Mouse (Mus musculus): Measurements from ENCODE around the gene Clic6.

Clic6 gene

GRCm38 (mm10) chr16:92485436-92485835 is at the start of gene Clic6:
TSS of gene Clic6 (plus strand) at chr16:92485736.
- Histone ChIP-seq H3K4me1 (replicated peaks; ENCODE audit: low read depth, low read length) (no peaks in the 10 kb centered on the region), H3K4me3 (replicated peaks; ENCODE audit: low read length) (no peak within 1 kb of the TSS), H3K27me3 (ENCODE audit: insufficient read depth, low read length) (0 out of 2 replicates have a peak, but pooled peaks cover 3% of the 10 kb centered on the region), H3K36me3 (ENCODE audit: insufficient read depth, low read length) (peaks cover 8% of the 10 kb centered on the region; the same call in 1 of the 2 replicates), H3K9me3 (ENCODE audit: low read length) (no peaks in the 10 kb centered on the region)
- TF ChIP-seq CTCF (conservative IDR thresholded peaks at IDR 0.05; ENCODE audit: low read length) (no peak), POU5F1 (IDR thresholded peaks at IDR 0.05; ENCODE audit: borderline replicate concordance, low read length) (no peak), NANOG (IDR thresholded peaks at IDR 0.05; ENCODE audit: borderline replicate concordance, low read length) (no peak)

- Histone ChIP-seq H3K4me3 (replicated peaks; ENCODE audit: low read length) (no peak overlapping the region), H3K4me1 (replicated peaks; ENCODE audit: low read depth, low read length) (peaks cover 18% of the 10 kb centered on the region), H3K9me3 (ENCODE audit: low read length) (no peaks in the 10 kb centered on the region), H3K27me3 (ENCODE audit: insufficient read depth, low read length) (no peaks in the 10 kb centered on the region), H3K36me3 (ENCODE audit: insufficient read depth, low read length) (peaks cover 24% of the 10 kb centered on the region)
- TF ChIP-seq CTCF (conservative IDR thresholded peaks at IDR 0.05; ENCODE audit: low read length), result no peak
- TF ChIP-seq NANOG (IDR thresholded peaks at IDR 0.05; ENCODE audit: borderline replicate concordance, low read length), result no peak
- TF ChIP-seq POU5F1 (IDR thresholded peaks at IDR 0.05; ENCODE audit: borderline replicate concordance, low read length), result no peak
These were observed 45.8 kb upstream of the Clic6 start for GRCm38 (mm10) chr16:92439775-92440174.

GRCm38 (mm10) chr16:92440229-92440628 is 45.3 kb upstream of the Clic6 start:
- Histone ChIP-seq H3K4me3 (replicated peaks; ENCODE audit: low read length) (no peak overlapping the region), H3K4me1 (replicated peaks; ENCODE audit: low read depth, low read length) (peaks cover 19% of the 10 kb centered on the region), H3K27me3 (ENCODE audit: insufficient read depth, low read length) (no peaks in the 10 kb centered on the region), H3K9me3 (ENCODE audit: low read length) (no peaks in the 10 kb centered on the region), H3K36me3 (ENCODE audit: insufficient read depth, low read length) (peaks cover 22% of the 10 kb centered on the region)
- TF ChIP-seq POU5F1 (IDR thresholded peaks at IDR 0.05; ENCODE audit: borderline replicate concordance, low read length), result no peak
- TF ChIP-seq NANOG (IDR thresholded peaks at IDR 0.05; ENCODE audit: borderline replicate concordance, low read length), result no peak
- no peak for TF ChIP-seq CTCF (conservative IDR thresholded peaks at IDR 0.05; ENCODE audit: low read length)

- TF ChIP-seq CTCF (conservative IDR thresholded peaks at IDR 0.05; ENCODE audit: low read length), result no peak
- TF ChIP-seq NANOG (IDR thresholded peaks at IDR 0.05; ENCODE audit: borderline replicate concordance, low read length), result no peak
- no peak for TF ChIP-seq POU5F1 (IDR thresholded peaks at IDR 0.05; ENCODE audit: borderline replicate concordance, low read length)
- Histone ChIP-seq H3K4me3 (replicated peaks; ENCODE audit: low read length) (no peak overlapping the region), H3K27me3 (ENCODE audit: insufficient read depth, low read length) (no peaks in the 10 kb centered on the region), H3K36me3 (ENCODE audit: insufficient read depth, low read length) (peaks cover 22% of the 10 kb centered on the region), H3K4me1 (replicated peaks; ENCODE audit: low read depth, low read length) (peaks cover 13% of the 10 kb centered on the region), H3K9me3 (ENCODE audit: low read length) (no peaks in the 10 kb centered on the region)
These were observed 44.3 kb upstream of the Clic6 start for GRCm38 (mm10) chr16:92441203-92441602.

- no peak for TF ChIP-seq POU5F1 (IDR thresholded peaks at IDR 0.05; ENCODE audit: borderline replicate concordance, low read length)
- no peak for TF ChIP-seq CTCF (conservative IDR thresholded peaks at IDR 0.05; ENCODE audit: low read length)
- no peak for TF ChIP-seq NANOG (IDR thresholded peaks at IDR 0.05; ENCODE audit: borderline replicate concordance, low read length)
- Histone ChIP-seq H3K4me1 (replicated peaks; ENCODE audit: low read depth, low read length) (peaks cover 9% of the 10 kb centered on the region), H3K4me3 (replicated peaks; ENCODE audit: low read length) (no peak overlapping the region), H3K36me3 (ENCODE audit: insufficient read depth, low read length) (peaks cover 22% of the 10 kb centered on the region), H3K27me3 (ENCODE audit: insufficient read depth, low read length) (no peaks in the 10 kb centered on the region), H3K9me3 (ENCODE audit: low read length) (no peaks in the 10 kb centered on the region)
These were observed 43.4 kb upstream of the Clic6 start for GRCm38 (mm10) chr16:92442150-92442549.

GRCm38 (mm10) chr16:92442946-92443345 is 42.6 kb upstream of the Clic6 start:
- Histone ChIP-seq H3K9me3 (ENCODE audit: low read length) (no peaks in the 10 kb centered on the region), H3K36me3 (ENCODE audit: insufficient read depth, low read length) (peaks cover 23% of the 10 kb centered on the region), H3K4me3 (replicated peaks; ENCODE audit: low read length) (no peak overlapping the region), H3K4me1 (replicated peaks; ENCODE audit: low read depth, low read length) (peaks cover 9% of the 10 kb centered on the region), H3K27me3 (ENCODE audit: insufficient read depth, low read length) (no peaks in the 10 kb centered on the region)
- no peak for TF ChIP-seq CTCF (conservative IDR thresholded peaks at IDR 0.05; ENCODE audit: low read length)

GRCm38 (mm10) chr16:92443644-92444113 is 41.9 kb upstream of the Clic6 start:
- Histone ChIP-seq H3K36me3 (ENCODE audit: insufficient read depth, low read length) (peaks cover 27% of the 10 kb centered on the region), H3K9me3 (ENCODE audit: low read length) (no peaks in the 10 kb centered on the region), H3K4me3 (replicated peaks; ENCODE audit: low read length) (no peak overlapping the region), H3K4me1 (replicated peaks; ENCODE audit: low read depth, low read length) (peaks cover 12% of the 10 kb centered on the region), H3K27me3 (ENCODE audit: insufficient read depth, low read length) (no peaks in the 10 kb centered on the region)
- TF ChIP-seq POU5F1 (IDR thresholded peaks at IDR 0.05; ENCODE audit: borderline replicate concordance, low read length) (no peak), NANOG (IDR thresholded peaks at IDR 0.05; ENCODE audit: borderline replicate concordance, low read length) (no peak), CTCF (conservative IDR thresholded peaks at IDR 0.05; ENCODE audit: low read length) (no peak)

GRCm38 (mm10) chr16:92445377-92445776 is 40.2 kb upstream of the Clic6 start:
- no peaks in the 10 kb centered on the region for H3K9me3 ChIP-seq (ENCODE audit: low read length)
- peaks cover 31% of the 10 kb centered on the region for H3K36me3 ChIP-seq (ENCODE audit: insufficient read depth, low read length)
- H3K4me3 ChIP-seq (replicated peaks; ENCODE audit: low read length), result peak overlapping the region; percentile 23; the same call in 1 of the 2 replicates
- no peaks in the 10 kb centered on the region for H3K27me3 ChIP-seq (ENCODE audit: insufficient read depth, low read length)
- H3K4me1 ChIP-seq (replicated peaks; ENCODE audit: low read depth, low read length), result peaks cover 29% of the 10 kb centered on the region
- TF ChIP-seq CTCF (conservative IDR thresholded peaks at IDR 0.05; ENCODE audit: low read length) (peak; percentile 77), NANOG (IDR thresholded peaks at IDR 0.05; ENCODE audit: borderline replicate concordance, low read length) (no peak), POU5F1 (IDR thresholded peaks at IDR 0.05; ENCODE audit: borderline replicate concordance, low read length) (no peak)

GRCm38 (mm10) chr16:92449080-92449479 is 36.5 kb upstream of the Clic6 start:
- no peaks in the 10 kb centered on the region for H3K27me3 ChIP-seq (ENCODE audit: insufficient read depth, low read length)
- no peak overlapping the region for H3K4me3 ChIP-seq (replicated peaks; ENCODE audit: low read length)
- H3K9me3 ChIP-seq (ENCODE audit: low read length), result no peaks in the 10 kb centered on the region
- TF ChIP-seq POU5F1 (IDR thresholded peaks at IDR 0.05; ENCODE audit: borderline replicate concordance, low read length), result no peak
- TF ChIP-seq NANOG (IDR thresholded peaks at IDR 0.05; ENCODE audit: borderline replicate concordance, low read length), result no peak
- no peak for TF ChIP-seq CTCF (conservative IDR thresholded peaks at IDR 0.05; ENCODE audit: low read length)
- peaks cover 41% of the 10 kb centered on the region for H3K36me3 ChIP-seq (ENCODE audit: insufficient read depth, low read length)
- peaks cover 66% of the 10 kb centered on the region for H3K4me1 ChIP-seq (replicated peaks; ENCODE audit: low read depth, low read length)
